Mouse (Mus musculus) frontal cortex, postnatal 36 days (tissue): ENCODE measurements at regions not wholly inside any gene's neighbourhood (a gene's known extent, or its start where the extent isn't known, plus 50 kb on each side); places are given as distances from the start of the nearest gene placed in this dataset.

Experiments used
- DNase-seq, 2 experiments: peaks; one replicate each; pipeline ENCODE4 v3.0.0; 2022; ENCODE audit warnings: low spot score in 2 of 2

- DNase-seq: no peak
These were observed 60.3 kb downstream of the Pcdh20 start for GRCm38 (mm10) chr14:88410722-88411437.

- no peak for DNase-seq
These were observed 71.9 kb downstream of the Pcdh20 start for GRCm38 (mm10) chr14:88399270-88399669.

- no peak for DNase-seq
These were observed 74.0 kb downstream of the Pcdh20 start for GRCm38 (mm10) chr14:88397187-88397586.

DNA sequence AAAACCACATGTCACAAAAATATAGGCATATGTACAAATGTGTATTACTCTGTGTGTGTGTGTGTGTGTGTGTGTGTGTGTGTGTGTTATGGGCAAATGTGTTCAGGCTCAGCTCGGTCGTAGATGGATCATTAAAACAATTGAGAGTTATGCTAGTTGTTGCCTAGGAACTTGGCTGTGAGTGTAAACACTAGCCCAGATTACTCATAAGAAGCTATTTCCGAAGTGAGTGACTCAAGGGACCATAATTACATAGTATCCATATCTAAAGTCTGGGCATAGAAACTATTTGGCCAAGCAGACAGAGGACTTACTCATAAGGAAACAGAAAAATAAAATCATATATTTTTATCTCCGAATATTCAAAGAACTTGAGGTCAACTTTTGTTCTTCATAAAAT, 76.2 kb downstream of the Pcdh20 start:
- DNase-seq: no peak

DNA sequence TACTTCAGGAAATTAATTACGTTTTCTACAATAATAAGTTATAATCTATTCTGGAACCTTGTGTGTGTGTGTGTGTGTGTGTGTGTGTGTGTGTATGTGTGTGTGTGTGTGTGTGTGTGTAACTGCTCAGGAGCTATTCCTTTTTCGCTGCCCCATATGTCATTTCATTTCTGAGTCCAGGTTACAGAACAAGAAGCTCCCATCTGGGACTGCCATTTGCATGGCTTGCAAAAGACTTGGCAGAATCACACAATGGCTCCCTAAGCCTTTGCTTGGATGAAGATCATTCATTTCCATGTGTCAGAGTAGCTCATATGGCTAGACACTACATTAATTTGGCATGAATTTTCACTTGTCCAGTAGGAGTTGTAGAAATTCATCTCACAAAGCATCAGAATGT, 86.6 kb downstream of the Pcdh20 start:
- DNase-seq: no peak

DNA sequence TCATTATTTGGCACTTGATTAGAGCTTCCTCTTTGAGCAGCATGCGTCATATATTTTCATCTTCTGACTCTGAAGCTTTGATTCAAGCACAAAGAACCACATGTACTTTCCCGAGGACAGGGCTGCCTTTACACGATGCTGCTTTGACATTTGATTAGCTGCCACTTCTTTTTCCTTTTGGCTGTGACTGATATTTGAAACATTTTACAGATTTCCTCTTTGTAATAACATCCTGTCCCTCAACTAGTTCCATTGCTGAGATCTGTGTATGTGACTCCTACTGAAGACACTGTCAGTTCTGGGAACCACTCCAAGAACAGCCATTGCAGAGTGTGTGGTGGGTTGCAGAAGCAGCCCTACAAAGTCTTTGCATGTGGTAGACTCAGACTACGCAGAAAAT, 124.0 kb downstream of the Pcdh20 start:
- peak; percentile 41 to 78 for DNase-seq

DNA sequence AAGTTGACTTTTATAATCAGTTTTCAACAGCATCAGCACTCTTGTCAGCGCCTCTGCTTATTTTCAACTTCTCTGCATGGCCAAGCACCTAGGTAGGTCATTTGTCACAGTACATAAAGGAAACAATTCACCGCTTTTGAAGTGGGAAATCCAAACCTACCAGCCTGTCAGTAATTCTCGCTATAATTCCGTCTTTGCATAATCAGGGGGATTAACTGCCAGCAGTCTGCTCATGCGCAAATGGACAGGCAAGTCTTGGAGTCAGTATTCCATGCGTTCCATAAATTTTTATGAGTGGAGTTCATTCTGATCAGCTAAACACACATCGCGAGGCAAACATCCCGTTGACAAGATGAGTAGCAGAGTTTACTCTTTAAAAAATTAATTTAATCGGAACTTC, 133.9 kb downstream of the Pcdh20 start:
- no peak for DNase-seq

DNA sequence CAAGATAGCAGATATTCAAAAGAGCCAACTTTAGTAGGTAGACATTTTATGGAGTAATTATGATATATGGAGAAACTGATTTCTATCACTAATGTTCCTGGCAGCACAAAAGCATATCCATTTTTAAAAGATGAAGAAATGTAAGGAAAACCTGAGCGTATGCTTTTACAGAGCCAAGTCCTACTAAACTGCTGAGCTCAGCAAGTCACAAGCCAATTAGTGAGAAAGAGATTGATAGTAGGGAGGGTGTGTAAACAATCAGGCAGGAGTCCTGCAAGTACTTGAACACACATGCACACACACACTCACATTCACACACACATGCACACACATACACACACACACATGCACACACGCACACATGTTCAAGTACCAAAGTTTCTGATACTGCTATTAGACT, 140.6 kb downstream of the Pcdh20 start:
- DNase-seq: no peak

GRCm38 (mm10) chr14:88326411-88326810, 144.8 kb downstream of the Pcdh20 start:
- DNase-seq: no peak

GRCm38 (mm10) chr14:88278327-88278726, 192.9 kb downstream of the Pcdh20 start:
- peak in 1 of 2 experiments; percentile 13 for DNase-seq

DNA sequence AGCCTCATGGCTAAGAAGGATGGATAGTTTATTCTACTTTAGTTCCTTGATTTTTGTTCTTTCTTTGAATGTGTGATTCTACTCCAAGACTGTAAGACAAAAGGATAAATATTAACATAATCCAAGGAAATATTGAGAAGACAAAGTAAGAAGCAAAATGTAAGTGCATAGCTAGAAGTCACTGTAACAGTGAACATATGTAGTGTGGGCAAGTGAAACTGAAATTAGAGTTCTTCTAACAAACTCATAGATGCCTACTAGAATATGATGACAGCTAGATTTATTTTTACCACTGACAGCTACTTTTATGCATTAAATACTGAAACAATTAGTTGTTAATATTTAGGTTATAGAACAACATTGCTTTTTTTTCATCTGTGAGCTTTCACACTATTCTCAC, 206.4 kb downstream of the Pcdh20 start:
- DNase-seq: no peak

DNA sequence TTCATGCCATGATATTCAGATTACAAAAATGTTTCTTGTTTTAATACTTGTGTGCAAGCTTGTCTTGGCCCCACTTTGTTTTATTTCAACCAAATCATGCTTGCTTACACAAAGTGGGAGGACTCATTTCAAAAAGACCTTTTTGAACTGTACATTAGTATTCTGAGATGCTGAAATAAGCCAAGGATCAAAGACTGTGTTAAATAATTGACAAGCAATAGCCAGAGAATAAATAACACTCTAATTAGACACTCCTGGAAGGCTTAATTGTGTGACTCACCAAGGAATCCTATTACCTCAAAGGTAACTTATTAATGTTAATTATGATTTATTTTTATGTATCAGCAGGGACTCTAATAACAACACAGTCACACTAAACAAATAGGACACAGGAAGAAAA, 212.2 kb downstream of the Pcdh20 start:
- DNase-seq: no peak

GRCm38 (mm10) chr14:88255131-88255530, 216.1 kb downstream of the Pcdh20 start:
- no peak for DNase-seq
